Mouse (Mus musculus) sigmoid colon, adult 10 weeks (tissue): Measurements from ENCODE around the gene Ifna14. TPM values are rescaled to one million over a fixed set of nuclear protein-coding genes. Genes with fewer than 3 reads are reported as not detected.

Experiments used
- polyA plus RNA-seq: library from polyadenylated mRNA; stranded (reverse); fragments of 350-450 nt; fragmentation: Illumina TruSeq; extraction: RNeasy Lipid Tissue Mini Kit (QIAGEN cat#74804); gene quantifications from one replicate; pipeline ENCODE4 v1.2.3, GENCODE M21; 2014; ENCODE audit warnings: low read depth, low replicate concordance

The Ifna14 gene
- not detected for polyA plus RNA-seq

DNA sequence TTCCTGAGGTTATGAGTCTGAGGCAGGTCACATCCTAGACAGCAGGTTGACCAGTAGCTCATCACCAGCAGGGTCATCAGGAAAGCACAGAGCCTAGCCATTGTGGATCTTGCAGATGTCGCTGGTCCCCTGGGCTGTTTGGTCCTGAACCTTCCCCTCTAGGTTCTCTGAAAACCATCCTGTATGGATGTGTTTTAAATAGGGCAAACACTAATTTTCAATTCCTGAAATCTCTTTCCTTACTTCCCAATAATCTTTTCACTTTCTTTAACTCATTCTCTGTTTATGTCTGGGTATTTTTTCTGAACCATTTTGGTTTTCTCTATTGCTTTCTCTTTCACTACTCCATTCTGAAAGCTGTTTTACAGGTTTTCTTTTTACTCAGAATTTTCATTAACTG is at the start of gene Ifna14:
TSS of gene Ifna14 (minus strand) at position 101 of the 400 bp plus-strand sequence.

DNA sequence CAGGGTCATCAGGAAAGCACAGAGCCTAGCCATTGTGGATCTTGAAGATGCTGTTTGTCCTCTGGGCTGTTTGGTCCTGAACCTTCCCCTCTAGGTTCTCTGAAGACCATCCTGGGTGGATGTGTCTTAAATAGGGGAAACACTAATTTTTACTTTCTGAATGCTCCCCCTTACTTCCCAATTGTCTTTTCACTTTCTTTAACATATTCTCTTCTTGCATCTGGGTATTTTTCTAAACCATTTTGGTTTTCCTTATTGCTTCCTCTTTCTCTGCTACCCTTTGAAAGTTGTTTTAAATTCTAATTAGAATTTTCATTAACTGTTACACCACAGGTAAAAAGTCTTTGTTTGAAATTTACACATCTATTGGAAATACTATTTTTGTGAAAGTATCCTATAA is 31.7 kb upstream of the Ifna14 start, which contains the start of gene Ifna12:
TSS of gene Ifna12 (minus strand) at position 101 of the 400 bp plus-strand sequence.

DNA sequence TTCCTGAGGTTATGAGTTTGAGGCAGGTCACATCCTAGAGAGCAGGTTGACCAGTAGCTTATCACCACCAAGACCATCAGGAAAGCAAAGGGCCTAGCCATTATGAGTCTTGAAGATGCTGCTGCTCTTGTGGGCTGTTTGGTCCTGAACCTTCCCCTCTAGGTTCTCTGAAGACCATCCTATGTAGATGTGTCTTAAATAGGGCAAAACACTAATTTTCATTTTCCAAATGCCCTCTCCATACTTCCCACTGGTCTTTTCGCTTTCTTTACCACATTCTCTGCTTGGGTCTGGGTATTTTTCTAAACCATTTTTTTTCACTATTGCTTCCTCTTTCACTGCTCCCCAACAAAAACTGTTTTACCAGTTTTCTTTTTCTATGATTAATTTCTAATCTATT is 20.7 kb upstream of the Ifna14 start, which contains the start of gene Ifna9:
TSS of gene Ifna9 (minus strand) at position 101 of the 400 bp plus-strand sequence.

DNA sequence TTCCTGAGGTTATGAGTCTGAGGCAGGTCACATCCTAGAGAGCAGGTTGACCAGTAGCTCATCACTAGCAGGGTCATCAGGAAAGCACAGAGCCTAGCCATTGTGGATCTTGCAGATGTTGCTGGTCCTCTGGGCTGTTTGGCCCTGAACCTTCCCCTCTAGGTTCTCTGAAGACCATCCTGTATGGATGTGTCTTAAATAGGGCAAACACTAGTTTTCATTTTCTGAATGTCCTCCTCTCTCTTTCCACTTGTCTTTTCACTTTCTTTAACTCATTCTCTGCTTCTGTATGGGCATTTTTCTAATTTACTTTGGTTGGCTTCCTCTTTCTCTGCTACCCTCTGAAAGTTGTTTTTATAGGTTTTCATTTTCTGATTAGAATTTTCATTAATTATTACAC is 13.5 kb downstream of the Ifna14 start, which contains the start of gene Ifna15:
TSS of gene Ifna15 (minus strand) at position 101 of the 400 bp plus-strand sequence.

DNA sequence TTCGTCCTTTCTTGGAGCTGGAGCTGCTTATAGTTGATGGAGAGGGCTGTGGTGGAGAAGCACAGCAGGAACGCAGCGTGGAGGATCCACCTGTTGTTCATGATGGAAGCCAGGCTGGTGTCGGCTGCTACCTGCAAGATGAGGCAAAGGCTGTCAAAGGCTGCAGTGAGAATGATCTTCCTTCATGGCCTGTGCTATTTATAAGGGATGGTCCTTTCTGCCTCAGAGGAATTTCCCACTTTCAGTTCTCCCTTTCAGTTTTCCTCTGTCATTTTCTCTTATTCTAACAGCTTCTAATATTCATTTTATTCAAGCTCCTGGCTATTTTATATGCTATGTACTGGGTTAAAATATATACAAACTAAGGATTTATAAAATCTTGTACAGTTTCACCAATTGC is 48.9 kb downstream of the Ifna14 start, which contains the start of gene Ifnb1:
TSS of gene Ifnb1 (minus strand) at position 101 of the 400 bp plus-strand sequence.

Other genes starting within 250 kb of the Ifna14 start
- gene Hacd4, start 132.9 kb downstream of the Ifna14 start, polyA plus RNA-seq = 21.4 TPM
- not detected for gene Ifnb1, start 49.0 kb downstream of the Ifna14 start, polyA plus RNA-seq
- not detected for gene Ifna15, start 13.6 kb downstream of the Ifna14 start, polyA plus RNA-seq
- gene Ifna9, start 20.6 kb upstream of the Ifna14 start, polyA plus RNA-seq = not detected
- gene Ifna12, start 31.6 kb upstream of the Ifna14 start, polyA plus RNA-seq = not detected
- gene C87499, start 62.6 kb upstream of the Ifna14 start, polyA plus RNA-seq = not detected
- not detected for gene Ifna13, start 72.7 kb upstream of the Ifna14 start, polyA plus RNA-seq
- gene Ifna16, start 105.1 kb upstream of the Ifna14 start, polyA plus RNA-seq = not detected
- not detected for gene Ifna2, start 112.1 kb upstream of the Ifna14 start, polyA plus RNA-seq
- not detected for gene Ifnab, start 119.6 kb upstream of the Ifna14 start, polyA plus RNA-seq
- gene Gm26566, start 150.0 kb upstream of the Ifna14 start, polyA plus RNA-seq = not detected
- gene Klhl9, start 150.7 kb upstream of the Ifna14 start, polyA plus RNA-seq = 150 TPM
- gene Gm13271, start 183.1 kb upstream of the Ifna14 start, polyA plus RNA-seq = not detected
- gene Gm13283, start 188.3 kb upstream of the Ifna14 start, polyA plus RNA-seq = not detected
- not detected for gene Gm13290, start 202.0 kb upstream of the Ifna14 start, polyA plus RNA-seq
- gene Gm13289, start 205.1 kb upstream of the Ifna14 start, polyA plus RNA-seq = not detected
- gene Gm13272, start 208.1 kb upstream of the Ifna14 start, polyA plus RNA-seq = not detected
- gene Ifnz, start 210.3 kb upstream of the Ifna14 start, polyA plus RNA-seq = not detected
- not detected for gene Gm13276, start 213.9 kb upstream of the Ifna14 start, polyA plus RNA-seq
- not detected for gene Gm13277, start 216.8 kb upstream of the Ifna14 start, polyA plus RNA-seq
- gene Gm13278, start 219.8 kb upstream of the Ifna14 start, polyA plus RNA-seq = not detected
- gene Gm13275, start 222.7 kb upstream of the Ifna14 start, polyA plus RNA-seq = not detected
- not detected for gene Gm13279, start 225.6 kb upstream of the Ifna14 start, polyA plus RNA-seq
- gene Gm13285, start 227.9 kb upstream of the Ifna14 start, polyA plus RNA-seq = not detected
- gene Gm13287, start 231.5 kb upstream of the Ifna14 start, polyA plus RNA-seq = not detected
- gene Gm13288, start 233.7 kb upstream of the Ifna14 start, polyA plus RNA-seq = not detected
- gene Ifna7, start 244.4 kb upstream of the Ifna14 start, polyA plus RNA-seq = not detected
- not detected for gene Ifna11, start 248.2 kb upstream of the Ifna14 start, polyA plus RNA-seq